Mouse (Mus musculus) midbrain, embryonic 10.5 days (tissue): ENCODE results near the gene Cdkl2. TPM values are rescaled to one million over a fixed set of nuclear protein-coding genes. Genes with fewer than 3 reads are reported as not detected.

Experiments
- DNase-seq: peaks from one replicate; pipeline ENCODE4 v3.0.0-alpha.2; 2017; ENCODE audit warnings: low spot score
- H3K27ac ChIP-seq: fragments of 300-500 bp; sonication (generic); replicated peaks from 2 replicates; pipeline ENCODE4 v1.5.1; 2016; ENCODE audit warnings: mild to moderate bottlenecking
- H3K27me3 ChIP-seq: fragments of 300-500 bp; sonication (generic); 2 replicates; pipeline ENCODE4 v1.6.1; 2016; ENCODE audit warnings: low read depth, mild to moderate bottlenecking; ENCODE audit not compliant: poor library complexity, severe bottlenecking
- H3K36me3 ChIP-seq: fragments of 300-500 bp; sonication (generic); 2 replicates; pipeline ENCODE4 v1.6.1; 2016; ENCODE audit warnings: mild to moderate bottlenecking, moderate library complexity
- H3K4me1 ChIP-seq: fragments of 300-500 bp; sonication (generic); 2 replicates; pipeline ENCODE4 v1.6.1; 2016
- H3K4me3 ChIP-seq: fragments of 300-500 bp; sonication (generic); 2 replicates; pipeline ENCODE4 v1.5.1; 2016; ENCODE audit warnings: mild to moderate bottlenecking, moderate library complexity
- H3K9me3 ChIP-seq: fragments of 300-500 bp; sonication (generic); replicated peaks from 2 replicates; pipeline ENCODE4 v1.6.1; 2016; ENCODE audit warnings: mild to moderate bottlenecking
- WGBS: fragments of 180-500 bp; shearing (Covaris S2); methylation state at CpG from one replicate; pipeline ENCODE4 v1.1.7; 2016; 5-methylcytosine and 5-hydroxymethylcytosine counted together
- polyA plus RNA-seq: library from polyadenylated mRNA; unstranded; fragments of >200 nt; fragmentation: Nextera tagmentation; extraction: Ambion mirVana; gene quantifications from 2 replicates; pipeline ENCODE4 v1.2.1, GENCODE M21; 2016

The Cdkl2 gene
- polyA plus RNA-seq, 1 experiment from 2014 or later: 0.28 TPM

DNA sequence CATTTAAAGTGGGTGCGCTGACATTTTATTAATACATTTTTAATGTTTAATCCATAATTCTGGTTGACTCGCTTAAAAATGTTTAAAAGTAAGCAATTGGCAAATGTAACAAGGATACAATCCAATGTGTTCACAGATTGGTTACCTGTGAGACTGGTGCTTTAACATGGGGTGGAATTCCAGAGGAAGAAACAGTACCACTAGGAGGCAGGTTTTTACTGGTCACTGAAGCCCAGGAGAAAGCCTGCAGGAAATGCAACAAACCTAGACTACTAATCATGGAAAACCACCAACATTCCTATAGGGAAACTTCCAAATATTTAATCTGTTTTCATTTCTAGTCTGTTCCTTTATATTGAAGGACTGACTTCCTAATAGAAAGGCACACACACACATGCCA, 19.5 kb upstream of the Cdkl2 start:
- Histone ChIP-seq H3K4me3 (no peak overlapping the region), H3K27me3 (no peaks in the 10 kb centered on the region), H3K36me3 (peaks cover 99% of the 10 kb centered on the region), H3K9me3 (no peaks in the 10 kb centered on the region), H3K27ac (no peak overlapping the region), H3K4me1 (no peaks in the 10 kb centered on the region)
- no peak for DNase-seq
- WGBS: 94% methylated on average over 2 of the region's 2 CpGs

DNA sequence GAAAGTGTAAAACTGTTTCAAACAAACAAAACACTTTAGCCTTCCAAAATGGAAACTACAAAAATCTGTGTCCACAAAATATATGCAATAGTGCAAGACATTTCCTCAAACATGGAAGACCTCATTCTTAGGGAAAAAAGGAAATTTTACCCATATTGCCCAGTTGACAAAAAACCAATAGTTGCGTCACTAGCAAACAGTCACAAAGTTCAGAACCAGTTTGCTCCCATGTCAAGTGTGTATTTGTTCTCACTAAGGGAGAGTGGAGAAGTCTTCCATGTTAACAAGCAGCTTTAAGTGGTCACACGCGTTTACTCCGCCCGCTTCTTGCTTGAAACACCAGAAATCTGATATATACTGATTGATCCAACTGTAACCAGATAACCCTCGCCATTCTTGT, 9.2 kb upstream of the Cdkl2 start:
- H3K4me1 ChIP-seq: no peaks in the 10 kb centered on the region
- 97% methylated on average over 6 of the region's 6 CpGs for WGBS

GRCm38 (mm10) chr5:92050419-92050818, 6.7 kb upstream of the Cdkl2 start:
- Histone ChIP-seq H3K4me3 (no peak overlapping the region), H3K27me3 (no peaks in the 10 kb centered on the region), H3K27ac (no peak overlapping the region), H3K36me3 (peaks cover 44% of the 10 kb centered on the region), H3K9me3 (no peaks in the 10 kb centered on the region), H3K4me1 (no peaks in the 10 kb centered on the region)
- WGBS: 89% methylated on average over 3 of the region's 3 CpGs
- DNase-seq: no peak

More for the DNA sequence above, 9.2 kb upstream of the Cdkl2 start:
- no peak overlapping the region for H3K27ac ChIP-seq
- DNase-seq: no peak
- H3K9me3 ChIP-seq: no peaks in the 10 kb centered on the region
- peaks cover 68% of the 10 kb centered on the region for H3K36me3 ChIP-seq
- no peaks in the 10 kb centered on the region for H3K27me3 ChIP-seq
- no peak overlapping the region for H3K4me3 ChIP-seq

GRCm38 (mm10) chr5:92042377-92043348, 1.0 kb downstream of the Cdkl2 start:
- H3K27ac ChIP-seq: peak overlapping the region; percentile 70; the same call in 1 of the 2 replicates
- WGBS: under 1% methylated on average over 68 of the region's 68 CpGs
- peak overlapping the region; percentile 84 for H3K4me3 ChIP-seq
- H3K27me3 ChIP-seq: peaks cover 33% of the 10 kb centered on the region
- peak; percentile 87 for DNase-seq
- H3K9me3 ChIP-seq: no peaks in the 10 kb centered on the region
- no peaks in the 10 kb centered on the region for H3K36me3 ChIP-seq
- H3K4me1 ChIP-seq: peaks cover 9% of the 10 kb centered on the region

DNA sequence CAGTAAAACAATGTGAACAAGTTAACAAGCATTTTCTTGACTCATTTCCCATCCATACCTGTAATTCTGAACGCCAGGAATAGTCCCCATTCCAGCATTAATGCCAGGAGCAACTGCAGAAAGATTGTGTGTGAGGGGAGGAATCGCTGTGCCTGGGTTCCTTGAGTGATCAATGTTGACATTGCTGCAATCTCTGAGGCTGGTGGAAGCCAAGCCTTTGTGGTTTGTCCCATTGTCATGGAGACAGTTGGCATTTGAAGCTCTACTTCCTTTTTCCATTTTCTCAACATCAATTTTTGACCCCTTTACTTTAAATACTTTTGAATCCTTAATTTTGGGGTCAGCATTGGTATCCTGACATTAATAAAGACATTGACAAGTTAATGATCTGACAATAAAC, 23.7 kb downstream of the Cdkl2 start:
- Histone ChIP-seq H3K4me1 (no peaks in the 10 kb centered on the region), H3K9me3 (no peaks in the 10 kb centered on the region), H3K4me3 (no peak overlapping the region), H3K27me3 (no peaks in the 10 kb centered on the region), H3K27ac (no peak overlapping the region), H3K36me3 (no peaks in the 10 kb centered on the region)
- WGBS: 70% methylated on average over 2 of the region's 2 CpGs
- no peak for DNase-seq

GRCm38 (mm10) chr5:92011756-92012155, 31.9 kb downstream of the Cdkl2 start:
- 84% methylated on average over 7 of the region's 7 CpGs for WGBS
- DNase-seq: no peak
- H3K4me3 ChIP-seq: no peak overlapping the region

DNA sequence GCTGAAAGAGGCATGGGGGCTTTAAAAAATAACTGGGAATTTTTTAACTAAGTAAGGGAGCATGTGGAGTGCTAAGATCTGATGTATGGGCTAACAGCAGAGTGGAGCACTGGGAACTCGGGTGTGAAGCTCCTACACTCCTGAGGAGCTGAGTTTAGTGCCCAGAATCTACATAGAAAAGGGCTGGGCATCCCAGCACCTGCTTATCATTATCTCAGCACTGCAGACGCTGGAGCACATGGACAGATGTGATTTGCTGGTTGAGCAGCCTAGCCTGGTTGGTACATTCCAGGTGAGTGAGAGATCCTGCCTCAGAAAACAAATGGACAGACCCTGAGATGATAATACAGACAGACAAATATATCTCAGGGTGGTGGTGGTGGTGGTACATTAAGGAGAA, 33.9 kb downstream of the Cdkl2 start:
- Histone ChIP-seq H3K27ac (no peak overlapping the region), H3K9me3 (no peaks in the 10 kb centered on the region), H3K4me3 (no peak overlapping the region), H3K36me3 (no peaks in the 10 kb centered on the region), H3K4me1 (no peaks in the 10 kb centered on the region), H3K27me3 (no peaks in the 10 kb centered on the region)
- WGBS: 62% methylated on average over 2 of the region's 2 CpGs
- DNase-seq: no peak

More at GRCm38 (mm10) chr5:92011756-92012155, 31.9 kb downstream of the Cdkl2 start:
- H3K36me3 ChIP-seq: no peaks in the 10 kb centered on the region
- no peaks in the 10 kb centered on the region for H3K27me3 ChIP-seq
- no peaks in the 10 kb centered on the region for H3K9me3 ChIP-seq
- H3K4me1 ChIP-seq: no peaks in the 10 kb centered on the region
- no peak overlapping the region for H3K27ac ChIP-seq

- H3K9me3 ChIP-seq: peaks cover 9% of the 10 kb centered on the region; the same call in 1 of the 2 replicates
- no peaks in the 10 kb centered on the region for H3K36me3 ChIP-seq
- DNase-seq: peak; percentile 15
- no peak overlapping the region for H3K4me3 ChIP-seq
- no peaks in the 10 kb centered on the region for H3K4me1 ChIP-seq
- 63% methylated on average over 2 of the region's 2 CpGs for WGBS
- H3K27me3 ChIP-seq: no peaks in the 10 kb centered on the region
- H3K27ac ChIP-seq: no peak overlapping the region
Observed at GRCm38 (mm10) chr5:92003011-92003410, 40.7 kb downstream of the Cdkl2 start.

- Histone ChIP-seq H3K27me3 (no peaks in the 10 kb centered on the region), H3K9me3 (peaks cover 9% of the 10 kb centered on the region; the same call in 1 of the 2 replicates), H3K4me1 (no peaks in the 10 kb centered on the region), H3K4me3 (no peak overlapping the region), H3K27ac (no peak overlapping the region), H3K36me3 (no peaks in the 10 kb centered on the region)
- DNase-seq: no peak
- 77% methylated on average over 2 of the region's 2 CpGs for WGBS
Observed at GRCm38 (mm10) chr5:92000770-92001169, 42.9 kb downstream of the Cdkl2 start.

DNA sequence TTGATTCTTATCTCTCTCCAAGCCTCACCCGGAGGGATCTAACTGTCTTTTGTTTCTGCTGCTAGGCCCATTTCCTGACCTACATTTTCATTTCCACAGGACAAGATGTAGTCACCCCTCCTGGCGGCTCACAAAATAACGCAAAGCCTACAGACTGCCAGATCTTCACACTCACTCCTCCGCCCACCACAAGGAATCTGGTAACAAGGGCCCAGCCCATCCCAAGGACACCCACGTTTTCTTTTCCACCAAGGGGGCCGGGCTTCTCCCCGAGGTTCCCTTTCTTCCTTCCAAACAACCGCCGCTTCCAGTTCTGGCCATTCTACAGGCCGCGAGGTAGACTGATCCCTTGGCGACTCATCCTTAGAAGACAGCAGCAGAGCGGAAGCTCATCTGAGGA, 49.1 kb downstream of the Cdkl2 start:
- peaks cover 9% of the 10 kb centered on the region; the same call in 1 of the 2 replicates for H3K9me3 ChIP-seq
- no peak overlapping the region for H3K4me3 ChIP-seq
- 0 out of 2 replicates have a peak, but pooled peaks cover 2% of the 10 kb centered on the region for H3K4me1 ChIP-seq
- no peaks in the 10 kb centered on the region for H3K27me3 ChIP-seq
- no peaks in the 10 kb centered on the region for H3K36me3 ChIP-seq
- DNase-seq: no peak
- WGBS: 63% methylated on average over 13 of the region's 13 CpGs
- H3K27ac ChIP-seq: no peak overlapping the region

GRCm38 (mm10) chr5:91993061-91993460, 50.6 kb downstream of the Cdkl2 start:
- 87% methylated on average over 2 of the region's 2 CpGs for WGBS
- Histone ChIP-seq H3K27ac (no peak overlapping the region), H3K4me3 (no peak overlapping the region), H3K27me3 (no peaks in the 10 kb centered on the region), H3K36me3 (no peaks in the 10 kb centered on the region), H3K4me1 (0 out of 2 replicates have a peak, but pooled peaks cover 2% of the 10 kb centered on the region), H3K9me3 (no peaks in the 10 kb centered on the region)
- no peak for DNase-seq

DNA sequence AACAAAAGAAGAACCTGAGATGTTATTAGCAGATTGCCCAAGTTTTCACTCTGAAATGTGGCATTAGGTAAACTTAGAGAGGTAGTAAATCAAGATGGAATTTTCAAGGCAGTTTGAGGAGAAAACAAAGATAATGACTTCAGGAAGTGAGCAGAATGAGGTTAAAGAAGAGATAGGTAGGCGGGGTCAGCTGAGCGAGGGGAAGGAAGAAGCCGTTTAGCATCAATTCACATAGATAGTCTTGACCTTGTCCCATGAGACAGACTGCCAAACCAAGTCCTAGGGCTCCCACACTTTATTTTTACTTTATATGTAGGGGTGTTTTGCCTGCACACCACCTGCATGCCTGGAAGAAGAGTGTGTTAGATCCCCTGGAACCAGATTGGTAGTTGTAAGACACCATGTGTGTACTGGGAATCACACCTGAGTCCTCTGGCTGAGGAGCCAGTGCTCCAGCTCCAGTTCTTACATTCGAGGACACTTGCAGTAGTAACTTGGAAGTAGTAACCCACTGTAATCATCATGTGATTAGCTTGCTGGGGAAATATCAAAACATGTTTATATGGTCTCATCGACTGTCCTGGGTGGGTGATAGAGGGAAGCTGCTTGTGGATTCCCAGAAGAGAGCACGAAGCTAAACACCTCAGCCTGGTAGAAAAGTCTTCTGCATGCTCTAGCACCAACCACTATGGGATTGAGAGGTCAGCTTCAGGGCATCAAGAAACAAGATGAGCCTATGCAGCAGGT, 52.3 kb downstream of the Cdkl2 start:
- Histone ChIP-seq H3K4me3 (no peak overlapping the region), H3K9me3 (no peaks in the 10 kb centered on the region), H3K27ac (no peak overlapping the region), H3K27me3 (no peaks in the 10 kb centered on the region), H3K4me1 (0 out of 2 replicates have a peak, but pooled peaks cover 2% of the 10 kb centered on the region), H3K36me3 (no peaks in the 10 kb centered on the region)
- WGBS: 88% methylated on average over 6 of the region's 6 CpGs
- no peak for DNase-seq
